Mouse (Mus musculus) intestine, embryonic 14.5 days (tissue): Measurements from ENCODE around the gene 1600014C23Rik. TPM values are rescaled to one million over a fixed set of nuclear protein-coding genes. Genes with fewer than 3 reads are reported as not detected.

Experiments used
- ATAC-seq: fragments of 200-750 bp; cut with Nextera tagmentation; replicated peaks from 2 replicates; pipeline ENCODE4 v1.8.0; 2017; ENCODE audit warnings: low read depth, moderate number of reproducible peaks, moderate TSS enrichment, moderate library complexity; ENCODE audit not compliant: low FRiP score, low TSS enrichment
- DNase-seq: peaks from one replicate; pipeline ENCODE4 v3.0.0-alpha.2; 2018; ENCODE audit warnings: low spot score
- H3K27ac ChIP-seq: fragments of 300-500 bp; sonication (generic); 2 replicates; pipeline ENCODE4 v1.5.1; 2014; ENCODE audit warnings: low read depth, mild to moderate bottlenecking, control low read depth
- H3K27me3 ChIP-seq: fragments of 300-500 bp; sonication (generic); replicated peaks from 2 replicates; pipeline ENCODE4 v1.6.1; 2014; ENCODE audit warnings: low read length, control low read depth; ENCODE audit not compliant: control insufficient read depth, insufficient read depth
- H3K36me3 ChIP-seq: fragments of 300-500 bp; sonication (generic); 2 replicates; pipeline ENCODE4 v1.6.1; 2014; ENCODE audit warnings: low read length, control low read depth; ENCODE audit not compliant: control insufficient read depth, insufficient read depth
- H3K4me1 ChIP-seq: fragments of 300-500 bp; sonication (generic); replicated peaks from 2 replicates; pipeline ENCODE4 v1.6.1; 2014; ENCODE audit warnings: low read length, control low read depth, mixed read lengths; ENCODE audit not compliant: control insufficient read depth, insufficient read depth
- H3K4me2 ChIP-seq: fragments of 300-500 bp; sonication (generic); 2 replicates; pipeline ENCODE4 v1.6.1; 2014; ENCODE audit warnings: low read length
- H3K4me3 ChIP-seq: fragments of 300-500 bp; sonication (generic); 2 replicates; pipeline ENCODE4 v1.5.1; 2014; ENCODE audit warnings: low read depth, low read length, control low read depth, mixed read lengths
- H3K9ac ChIP-seq: fragments of 300-500 bp; sonication (generic); 2 replicates; pipeline ENCODE4 v1.6.1; 2014; ENCODE audit warnings: mild to moderate bottlenecking, low read length
- H3K9me3 ChIP-seq: fragments of 300-500 bp; sonication (generic); 2 replicates; pipeline ENCODE4 v1.6.1; 2016; ENCODE audit warnings: low read length, control low read depth; ENCODE audit not compliant: control insufficient read depth
- WGBS: fragments of 180-500 bp; shearing (Covaris S2); extraction: QIAGEN DNeasy Blood & Tissue Kit; methylation state at CpG from one replicate; pipeline ENCODE4 v1.1.7; 2014; 5-methylcytosine and 5-hydroxymethylcytosine counted together
- polyA plus RNA-seq: library from polyadenylated mRNA; unstranded; fragments of >200 nt; fragmentation: Nextera tagmentation; extraction: Ambion mirVana; gene quantifications from 2 replicates; pipeline ENCODE4 v1.2.1, GENCODE M21; 2014

Gene 1600014C23Rik
- polyA plus RNA-seq = not detected in 2 replicates

DNA sequence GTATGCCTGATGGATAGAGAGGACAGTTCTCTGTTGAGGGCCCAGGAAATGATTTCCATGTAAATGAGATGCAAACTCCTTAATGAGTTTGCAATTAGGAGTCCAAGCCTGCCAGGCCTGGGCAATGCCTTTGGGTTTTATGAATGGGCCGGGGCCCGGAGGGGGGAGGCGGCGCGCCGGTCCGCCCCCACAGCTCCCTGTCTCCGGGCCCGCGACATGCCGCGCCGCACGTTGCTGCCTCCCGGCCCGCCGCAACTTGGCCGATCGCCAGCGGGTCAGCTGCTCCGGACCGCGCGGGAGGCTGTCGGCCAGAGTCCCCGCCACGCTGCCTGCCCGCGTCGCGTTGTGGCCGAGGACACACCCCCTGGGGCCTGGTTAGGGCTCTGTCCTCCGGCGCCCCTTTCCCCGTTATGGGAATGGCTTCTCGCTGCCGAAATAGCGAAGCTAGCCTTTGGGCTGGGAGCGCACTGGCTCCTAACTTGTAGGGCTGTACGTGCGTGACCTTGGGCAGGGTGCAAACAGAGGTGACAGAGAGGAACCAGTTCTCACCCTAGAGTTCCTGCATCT is at the start of gene 1600014C23Rik:
Gene 1600014C23Rik (minus strand): TSS at position 110 of the 567 bp plus-strand sequence.
- Histone ChIP-seq H3K4me3 (peak within 1 kb of the TSS; percentile 29), H3K4me2 (peak within 1 kb of the TSS; percentile 68), H3K27ac (0 out of 2 replicates have a peak within 1 kb of the TSS, but pooled peaks have one; percentile 14), H3K9me3 (no peaks in the 10 kb centered on the region), H3K9ac (peak within 1 kb of the TSS; percentile 44), H3K27me3 (no peaks in the 10 kb centered on the region), H3K36me3 (no peaks in the 10 kb centered on the region), H3K4me1 (peaks cover 34% of the 10 kb centered on the region)
- DNase-seq (peak; percentile 78), ATAC-seq (no peak)
- under 1% methylated on average over 41 of the region's 41 CpGs for WGBS

- H3K4me1 ChIP-seq = no peaks in the 10 kb centered on the region
- DNase-seq (no peak), ATAC-seq (no peak)
- H3K27me3 ChIP-seq = no peaks in the 10 kb centered on the region
- no peak overlapping the region for H3K4me3 ChIP-seq
- WGBS = 92% methylated on average over 4 of the region's 4 CpGs
- no peaks in the 10 kb centered on the region for H3K36me3 ChIP-seq
- H3K4me2 ChIP-seq = no peak overlapping the region
- H3K9ac ChIP-seq = no peak overlapping the region
- H3K9me3 ChIP-seq = no peaks in the 10 kb centered on the region
- no peak overlapping the region for H3K27ac ChIP-seq
These were observed 44.8 kb upstream of the 1600014C23Rik start for GRCm38 (mm10) chr17:45778446-45778845.

DNA sequence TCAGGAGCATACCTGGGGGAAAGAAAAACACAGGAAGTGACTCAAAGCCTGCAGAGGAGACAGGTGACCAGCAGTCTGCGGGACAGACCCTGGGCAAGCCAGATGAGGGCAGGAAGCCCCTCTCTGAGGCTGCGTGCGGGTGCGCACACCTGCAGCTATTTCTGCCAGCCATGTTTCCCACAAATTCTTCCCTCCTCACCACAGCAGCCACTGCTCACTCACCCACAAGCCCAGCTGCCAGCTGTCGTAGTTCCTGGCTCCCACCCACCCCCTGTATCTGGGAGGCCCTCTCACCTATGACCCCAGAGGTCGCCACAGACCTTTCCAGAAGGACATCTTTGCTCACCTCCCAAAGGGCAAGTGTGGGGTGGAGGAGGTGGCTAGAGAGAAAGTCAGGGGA is 43.8 kb upstream of the 1600014C23Rik start:
- Histone ChIP-seq H3K4me1 (no peaks in the 10 kb centered on the region), H3K4me3 (no peak overlapping the region), H3K27me3 (no peaks in the 10 kb centered on the region), H3K36me3 (no peaks in the 10 kb centered on the region), H3K4me2 (no peak overlapping the region), H3K9me3 (no peaks in the 10 kb centered on the region), H3K27ac (no peak overlapping the region), H3K9ac (no peak overlapping the region)
- DNase-seq = no peak
- WGBS = 81% methylated on average over 6 of the region's 6 CpGs
- no peak for ATAC-seq

GRCm38 (mm10) chr17:45776185-45776584 is 42.5 kb upstream of the 1600014C23Rik start:
- Histone ChIP-seq H3K4me1 (no peaks in the 10 kb centered on the region), H3K4me2 (no peak overlapping the region), H3K27ac (no peak overlapping the region), H3K27me3 (no peaks in the 10 kb centered on the region), H3K9ac (no peak overlapping the region), H3K9me3 (no peaks in the 10 kb centered on the region), H3K36me3 (no peaks in the 10 kb centered on the region), H3K4me3 (no peak overlapping the region)
- ATAC-seq (no peak), DNase-seq (no peak)
- 83% methylated on average over 8 of the region's 8 CpGs for WGBS

DNA sequence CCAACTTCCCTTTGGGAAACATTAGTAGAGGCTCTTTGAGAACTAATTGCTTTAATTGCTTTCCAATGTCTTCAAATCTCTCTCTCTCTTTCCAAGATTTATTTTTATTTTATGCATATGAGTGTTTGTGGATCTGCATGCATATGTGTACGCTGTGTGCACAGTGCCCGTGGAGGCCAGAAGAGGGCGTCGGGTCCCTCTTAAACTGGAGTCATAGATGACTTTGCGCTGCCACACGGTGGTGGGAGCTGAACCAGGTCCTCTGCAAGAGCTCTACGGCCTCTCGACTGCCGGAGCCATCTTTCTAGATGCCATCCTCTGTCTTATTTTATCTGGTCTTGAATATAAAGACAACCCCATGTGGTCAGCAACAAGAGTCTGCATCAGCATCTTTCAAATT is 41.8 kb upstream of the 1600014C23Rik start:
- no peak overlapping the region for H3K4me3 ChIP-seq
- no peaks in the 10 kb centered on the region for H3K36me3 ChIP-seq
- H3K27ac ChIP-seq = no peak overlapping the region
- ATAC-seq (no peak), DNase-seq (no peak)
- H3K9ac ChIP-seq = no peak overlapping the region
- 0 out of 2 replicates have a peak, but pooled peaks cover 2% of the 10 kb centered on the region for H3K4me1 ChIP-seq
- no peak overlapping the region for H3K4me2 ChIP-seq
- H3K9me3 ChIP-seq = no peaks in the 10 kb centered on the region
- H3K27me3 ChIP-seq = no peaks in the 10 kb centered on the region
- 90% methylated on average over 9 of the region's 9 CpGs for WGBS

GRCm38 (mm10) chr17:45772566-45772965 is 38.9 kb upstream of the 1600014C23Rik start:
- 61% methylated on average over 3 of the region's 3 CpGs for WGBS
- H3K27ac ChIP-seq = no peak overlapping the region
- no peak for ATAC-seq
- no peak for DNase-seq
- no peak overlapping the region for H3K4me2 ChIP-seq
- no peak overlapping the region for H3K9ac ChIP-seq
- H3K36me3 ChIP-seq = no peaks in the 10 kb centered on the region
- H3K4me3 ChIP-seq = no peak overlapping the region
- no peaks in the 10 kb centered on the region for H3K27me3 ChIP-seq
- no peaks in the 10 kb centered on the region for H3K9me3 ChIP-seq
- peaks cover 9% of the 10 kb centered on the region for H3K4me1 ChIP-seq

DNA sequence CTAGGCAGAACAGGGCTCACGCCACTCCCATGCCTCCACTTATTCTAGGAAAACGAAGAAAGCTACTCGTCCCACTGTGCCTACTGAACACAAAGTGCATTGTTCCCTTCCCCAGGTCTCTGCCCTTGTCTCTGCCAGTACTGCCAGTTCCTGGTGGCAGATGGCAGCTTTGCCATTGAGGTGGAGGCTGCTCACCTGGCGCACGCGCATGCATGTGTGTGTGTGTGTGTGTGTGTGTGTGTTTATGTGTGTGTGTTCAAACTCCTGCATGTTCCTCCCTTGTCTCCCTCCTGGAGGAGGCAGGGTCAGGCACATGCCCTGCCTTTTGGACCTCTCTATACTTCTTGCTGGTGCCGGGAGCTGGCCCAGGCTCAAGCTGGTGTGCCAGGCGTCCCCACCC is 38.5 kb upstream of the 1600014C23Rik start:
- Histone ChIP-seq H3K4me3 (no peak overlapping the region), H3K36me3 (no peaks in the 10 kb centered on the region), H3K27me3 (no peaks in the 10 kb centered on the region), H3K4me2 (no peak overlapping the region), H3K9me3 (no peaks in the 10 kb centered on the region), H3K27ac (no peak overlapping the region), H3K4me1 (peaks cover 14% of the 10 kb centered on the region), H3K9ac (no peak overlapping the region)
- WGBS = 85% methylated on average over 8 of the region's 8 CpGs
- no peak for DNase-seq
- no peak for ATAC-seq

GRCm38 (mm10) chr17:45770441-45770840 is 36.8 kb upstream of the 1600014C23Rik start:
- WGBS = 39% methylated on average over 6 of the region's 6 CpGs
- H3K27me3 ChIP-seq = no peaks in the 10 kb centered on the region
- DNase-seq = no peak
- no peaks in the 10 kb centered on the region for H3K36me3 ChIP-seq
- H3K4me2 ChIP-seq = no peak overlapping the region
- no peaks in the 10 kb centered on the region for H3K9me3 ChIP-seq
- no peak for ATAC-seq
- H3K27ac ChIP-seq = peak overlapping the region; percentile 12; the same call in 1 of the 2 replicates
- H3K9ac ChIP-seq = no peak overlapping the region
- no peak overlapping the region for H3K4me3 ChIP-seq
- peaks cover 27% of the 10 kb centered on the region for H3K4me1 ChIP-seq

DNA sequence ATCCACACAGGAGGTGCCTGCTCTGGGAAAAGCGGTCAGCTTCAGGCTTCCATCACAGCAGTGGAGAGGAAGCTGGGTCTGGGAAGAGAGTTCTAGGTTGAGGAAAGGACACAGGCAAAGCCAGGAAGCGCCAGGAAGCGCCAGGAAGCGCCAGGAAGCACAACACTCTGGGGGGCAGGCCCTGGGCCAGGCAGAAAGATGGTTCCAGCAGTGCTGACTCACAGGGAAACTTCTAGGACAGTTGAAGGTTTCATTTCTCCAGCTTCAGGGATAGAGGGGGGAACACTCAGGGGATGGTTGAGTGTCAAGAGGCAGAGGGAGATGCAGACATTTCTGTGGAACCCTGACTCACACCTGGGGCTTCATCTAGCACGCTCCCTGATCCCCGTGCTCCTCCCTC is 36.2 kb upstream of the 1600014C23Rik start:
- no peak for ATAC-seq
- no peak overlapping the region for H3K4me3 ChIP-seq
- H3K9ac ChIP-seq = no peak overlapping the region
- no peak overlapping the region for H3K4me2 ChIP-seq
- H3K9me3 ChIP-seq = no peaks in the 10 kb centered on the region
- WGBS = 84% methylated on average over 6 of the region's 6 CpGs
- H3K4me1 ChIP-seq = peaks cover 27% of the 10 kb centered on the region
- H3K27me3 ChIP-seq = no peaks in the 10 kb centered on the region
- DNase-seq = no peak
- no peak overlapping the region for H3K27ac ChIP-seq
- no peaks in the 10 kb centered on the region for H3K36me3 ChIP-seq
